Mouse (Mus musculus) embryonic stem cell, embryonic (primary cell): ENCODE data around the gene Rassf8.

Experiments
- CTCF ChIA-PET, 4 experiments: fragments of 300-600 bp in 2 of 4; fragments of 350-600 bp in 2 of 4; sonication (Branson Sonifier 250); formaldehyde crosslinking; loops; one replicate each; lab custom pipeline; 2022; ENCODE audit warnings: inconsistent platforms in 2 of 4; lab: Charles Lee
- POLR2A ChIA-PET, 4 experiments: fragments of 300-600 bp in 2 of 4; fragments of 350-600 bp in 2 of 4; sonication (Branson Sonifier 250); formaldehyde crosslinking; loops; one replicate each; lab custom pipeline; 2022; ENCODE audit warnings: antibody characterized with exemption in 4 of 4, inconsistent platforms in 1 of 4; lab: Charles Lee

Gene Rassf8

GRCm38 (mm10) chr6:145746132-145746849 lies at the start of gene Rassf8:
Rassf8 (plus strand) TSS chr6:145746748.
- ChIA-PET CTCF (interaction anchor here in 3 of 4 experiments (0.6 to 0.9 kb wide), 3 partner anchors 34 to 385 kb away, joined by 3 to 7 read pairs (median 4); no protein-coding TSS in a partner anchor), POLR2A (interaction anchor here in 3 of 4 experiments (0.6 to 1.9 kb wide), 21 partner anchors 8 to 717 kb away, joined by 3 to 15 read pairs (median 4); partner anchors contain the start of genes Bhlhe41 (in 1 of the 3), Casc1 (in 1 of the 3) and Etfrf1 (in 1 of the 3))

- CTCF ChIA-PET: interaction anchor here in 1 of 4 experiments (1.6 kb wide), 1 partner anchor 92 kb away, joined by 5 read pairs; no protein-coding TSS in a partner anchor
These were observed 45.5 kb upstream of the Rassf8 start for GRCm38 (mm10) chr6:145701021-145701540.

DNA sequence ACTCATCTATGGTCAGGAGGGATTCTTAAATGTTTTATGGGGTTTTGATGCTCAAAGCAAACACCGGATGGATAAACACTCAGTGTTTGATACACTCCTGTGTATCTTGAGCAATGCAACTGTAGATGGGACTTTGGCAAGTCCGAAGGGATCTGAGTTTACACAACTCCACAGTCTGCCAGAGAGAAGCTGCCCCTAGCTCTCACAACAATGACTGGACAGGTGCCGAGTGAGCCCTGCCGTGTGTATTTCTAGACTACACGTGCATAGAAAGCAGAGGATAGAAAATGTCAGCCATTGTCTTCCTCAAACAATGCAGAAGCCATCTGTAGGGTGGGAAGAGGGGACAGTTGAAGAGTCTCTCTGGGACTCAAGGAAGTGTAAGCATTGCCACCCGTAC lies 42.9 kb upstream of the Rassf8 start:
- CTCF ChIA-PET: interaction anchor here in 1 of 4 experiments (0.6 kb wide), 1 partner anchor 1413 kb away, joined by 3 read pairs; no protein-coding TSS in a partner anchor
- POLR2A ChIA-PET: interaction anchor here in 2 of 4 experiments (1.0 to 1.1 kb wide), 2 partner anchors 10 to 43 kb away, joined by 3 to 4 read pairs; partner anchors contain the start of gene Rassf8 (in 1 of the 2)

More at GRCm38 (mm10) chr6:145701021-145701540, 45.5 kb upstream of the Rassf8 start:
- POLR2A ChIA-PET: no interaction called here

DNA sequence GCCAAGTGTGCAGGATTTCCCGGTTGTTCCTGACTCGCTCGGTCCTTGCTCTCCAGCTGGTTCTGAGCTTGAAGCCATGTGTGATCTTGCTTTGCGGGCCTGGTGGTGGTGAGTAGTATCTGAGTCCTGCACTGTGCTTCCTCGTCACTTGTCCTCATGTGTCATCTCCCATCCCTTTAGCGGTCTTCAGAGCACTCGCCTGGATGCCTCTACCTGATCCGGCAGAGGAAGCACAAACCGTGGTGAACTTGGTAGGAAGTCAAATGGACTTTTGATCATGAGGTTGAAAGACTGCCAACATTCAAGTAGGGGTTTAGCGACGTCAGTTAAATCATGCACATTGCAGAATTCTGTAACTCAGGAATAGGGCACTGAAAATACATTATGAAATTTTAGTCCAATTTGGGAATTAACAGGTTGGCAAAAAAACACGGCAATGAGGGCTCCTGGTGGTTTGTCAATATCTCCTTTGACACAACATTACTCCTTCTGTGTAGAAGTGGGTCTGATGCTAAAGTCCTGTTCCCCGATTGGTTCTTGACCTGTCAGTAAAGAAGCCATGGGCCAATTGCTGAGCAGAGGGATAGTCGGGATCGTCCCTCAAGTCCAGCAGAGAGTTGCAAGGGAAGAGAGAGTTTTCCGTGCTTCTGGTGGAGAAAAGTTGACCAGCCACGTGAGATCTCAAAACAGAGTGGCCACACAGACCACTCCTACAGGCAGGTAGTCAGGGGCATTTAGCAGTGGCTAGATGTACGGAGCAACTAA lies 36.4 kb upstream of the Rassf8 start:
- ChIA-PET POLR2A (interaction anchor here in 1 of 4 experiments (0.6 kb wide), 1 partner anchor 415 kb away, joined by 3 read pairs; no protein-coding TSS in a partner anchor), CTCF (no interaction called here)

GRCm38 (mm10) chr6:145710797-145711196 lies 35.8 kb upstream of the Rassf8 start:
- ChIA-PET POLR2A (interaction anchor here in 1 of 4 experiments (0.6 kb wide), 1 partner anchor 348 kb away, joined by 4 read pairs; no protein-coding TSS in a partner anchor), CTCF (no interaction called here)

GRCm38 (mm10) chr6:145711320-145711719 lies 35.2 kb upstream of the Rassf8 start:
- ChIA-PET POLR2A (interaction anchor here in 1 of 4 experiments (0.6 kb wide), 1 partner anchor 348 kb away, joined by 4 read pairs; no protein-coding TSS in a partner anchor), CTCF (no interaction called here)

DNA sequence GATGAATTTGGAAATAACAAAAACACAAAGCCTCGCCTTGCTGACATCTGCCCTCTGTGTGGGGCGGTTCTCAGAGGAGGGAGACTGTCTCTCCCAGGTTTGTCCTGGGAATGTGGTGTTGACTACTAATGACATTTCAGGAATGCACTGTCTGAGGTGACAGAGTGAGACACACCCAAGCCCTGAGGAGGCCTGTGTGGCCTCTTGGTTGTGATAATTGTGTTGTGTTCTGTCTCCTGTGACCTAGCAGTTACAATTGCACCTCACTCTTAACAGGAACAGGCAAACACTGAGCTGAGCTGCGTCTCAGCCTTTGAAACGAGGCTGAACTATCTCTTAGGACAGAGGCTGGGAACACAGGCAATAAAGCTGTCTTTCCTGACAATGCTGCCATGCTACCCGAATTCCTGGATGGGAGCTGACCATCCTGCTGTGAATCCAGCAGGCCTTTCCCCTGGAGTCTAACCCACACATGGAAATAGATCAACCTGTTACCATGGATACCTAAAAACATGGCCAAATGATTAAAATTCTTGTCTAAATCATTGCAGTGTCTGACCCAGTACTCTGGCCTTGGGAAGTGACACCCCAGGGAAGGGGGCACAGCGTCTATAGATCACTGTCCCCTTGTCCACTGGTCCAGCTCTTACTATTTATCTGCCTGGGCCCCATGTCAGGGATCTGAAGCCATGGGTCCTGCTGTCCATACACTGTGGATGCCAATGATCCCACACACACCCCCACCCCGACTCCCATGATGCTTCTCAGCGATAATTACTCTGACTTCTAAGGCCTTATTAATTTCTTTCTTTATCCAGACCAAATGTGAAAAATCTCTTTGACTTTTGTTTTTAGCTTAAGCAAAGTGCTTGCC lies 33.1 kb upstream of the Rassf8 start:
- CTCF ChIA-PET: interaction anchor here in 1 of 4 experiments (0.5 kb wide), 1 partner anchor 167 kb away, joined by 4 read pairs; no protein-coding TSS in a partner anchor
- POLR2A ChIA-PET: interaction anchor here in 2 of 4 experiments (0.5 to 1.5 kb wide), 6 partner anchors 9 to 273 kb away, joined by 3 to 6 read pairs (median 4); no protein-coding TSS in a partner anchor

- ChIA-PET POLR2A (interaction anchor here in 1 of 4 experiments (1.1 to 1.5 kb wide), 4 partner anchors 10 to 33 kb away, joined by 3 to 6 read pairs (median 3); no protein-coding TSS in a partner anchor), CTCF (no interaction called here)
These were observed 32.4 kb upstream of the Rassf8 start for GRCm38 (mm10) chr6:145714131-145714530.

GRCm38 (mm10) chr6:145722596-145722995 lies 24.0 kb upstream of the Rassf8 start:
- ChIA-PET CTCF (no interaction called here), POLR2A (interaction anchor here in 1 of 4 experiments (0.6 kb wide), 1 partner anchor 97 kb away, joined by 5 read pairs; no protein-coding TSS in a partner anchor)

DNA sequence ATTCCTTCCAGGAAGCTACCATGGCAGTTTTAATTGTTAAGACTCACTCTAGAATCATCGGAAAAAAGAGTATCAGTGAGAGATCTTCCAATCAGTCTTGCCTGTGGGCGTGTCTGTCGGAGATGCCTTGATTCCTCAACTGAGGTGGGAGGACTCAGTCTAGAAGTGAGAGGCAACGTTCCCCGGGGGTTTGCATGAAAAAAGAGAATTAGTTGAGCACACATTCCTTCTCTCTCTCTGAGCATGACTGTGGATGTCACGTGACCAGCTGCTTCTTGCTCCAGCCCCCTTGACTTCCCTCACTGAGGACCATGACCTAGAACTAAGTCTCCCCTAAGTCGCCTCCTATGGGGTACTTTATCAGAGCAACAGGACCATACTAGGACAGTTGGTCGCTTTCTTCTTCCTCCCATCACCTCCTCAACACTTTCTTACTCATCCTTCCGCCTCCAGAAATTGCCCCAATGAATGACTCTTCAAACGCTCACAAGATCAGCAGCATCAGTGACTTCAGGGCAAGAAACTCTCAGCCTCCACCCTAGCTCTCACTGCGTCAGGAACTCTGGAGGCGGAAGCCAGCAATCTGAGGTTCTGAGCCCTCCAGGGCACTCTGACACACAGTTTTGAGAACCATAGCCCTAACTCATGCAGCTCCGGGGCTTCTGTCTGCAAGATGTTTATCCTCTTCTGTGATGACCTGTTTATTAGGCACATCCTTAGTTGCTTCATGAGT lies 23.3 kb upstream of the Rassf8 start:
- ChIA-PET POLR2A (interaction anchor here in 1 of 4 experiments (0.6 to 1.0 kb wide), 2 partner anchors 23 to 98 kb away, joined by 4 to 5 read pairs; no protein-coding TSS in a partner anchor), CTCF (no interaction called here)

- ChIA-PET POLR2A (interaction anchor here in 2 of 4 experiments (1.4 to 1.7 kb wide), 2 partner anchors 12 to 21 kb away, joined by 6 to 9 read pairs; partner anchors contain the start of gene Rassf8 (in 1 of the 2)), CTCF (interaction anchor here in 1 of 4 experiments (0.6 kb wide), 1 partner anchor 60 kb away, joined by 3 read pairs; no protein-coding TSS in a partner anchor)
These were observed 20.7 kb upstream of the Rassf8 start for GRCm38 (mm10) chr6:145725849-145726248.

DNA sequence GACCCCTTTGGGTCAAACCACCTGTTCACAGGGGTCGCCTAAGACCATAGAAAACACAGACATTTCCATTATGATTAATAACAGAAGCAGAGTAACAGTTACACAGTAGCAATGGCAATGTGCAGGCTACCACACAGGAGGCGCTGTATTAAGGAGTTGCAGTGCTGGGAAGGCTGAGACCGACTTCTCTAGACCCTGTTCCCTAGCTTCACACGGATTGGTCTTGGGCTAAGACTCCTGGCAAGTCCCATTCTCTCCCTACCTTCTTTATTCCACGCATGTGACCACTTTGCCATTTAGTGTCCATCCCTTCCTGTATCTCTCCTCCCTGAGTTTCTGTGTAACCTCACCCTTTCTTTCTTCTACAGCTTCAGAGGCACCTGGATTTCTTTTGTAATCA lies 19.6 kb upstream of the Rassf8 start:
- ChIA-PET CTCF (interaction anchor here in 3 of 4 experiments (0.6 to 1.1 kb wide), 5 partner anchors 11 to 865 kb away, joined by 3 read pairs; no protein-coding TSS in a partner anchor), POLR2A (interaction anchor here in 2 of 4 experiments (1.4 to 1.7 kb wide), 3 partner anchors 13 to 20 kb away, joined by 4 to 9 read pairs (median 6); partner anchors contain the start of gene Rassf8 (in 2 of the 2))

DNA sequence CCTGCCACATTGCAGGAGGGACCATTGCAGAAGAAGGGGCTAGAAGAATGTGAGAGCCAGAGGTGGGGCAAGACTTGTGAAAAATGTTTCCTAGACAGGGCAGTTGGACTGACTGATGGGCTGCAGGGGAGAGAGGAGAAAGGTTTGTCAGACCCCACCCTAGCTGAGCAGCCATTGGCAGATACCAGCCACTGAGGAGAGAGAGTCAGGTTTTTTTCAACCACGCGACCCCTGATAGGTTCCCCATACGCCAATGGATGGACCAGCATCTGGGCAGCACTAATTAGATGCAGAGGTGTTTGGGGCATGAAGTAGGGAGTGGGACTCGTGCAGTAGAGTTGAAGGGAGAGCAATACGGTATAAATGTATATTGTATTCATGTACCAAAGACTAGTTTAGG lies 13.7 kb upstream of the Rassf8 start:
- CTCF ChIA-PET: no interaction called here

DNA sequence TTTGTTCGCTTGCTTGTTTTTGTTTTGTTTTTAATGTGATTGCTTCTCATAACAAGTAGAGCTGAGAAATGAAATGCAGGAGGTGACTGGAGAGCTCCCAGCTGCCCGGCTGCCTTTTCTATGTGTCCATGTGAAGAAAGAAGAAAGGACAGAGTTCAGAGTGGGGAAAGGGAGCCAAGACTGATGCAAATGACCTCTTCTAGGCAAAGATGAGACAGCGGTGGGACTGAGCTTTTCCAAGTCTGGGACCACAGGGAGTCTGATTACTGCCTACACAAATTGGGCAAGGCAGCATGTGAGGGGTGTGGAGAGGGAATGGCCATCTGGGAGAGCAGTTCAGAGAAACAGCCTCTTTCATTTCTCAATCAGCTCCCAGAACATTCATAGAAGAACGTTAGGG lies 13.3 kb upstream of the Rassf8 start:
- POLR2A ChIA-PET: interaction anchor here in 1 of 4 experiments (1.1 kb wide), 1 partner anchor 9 kb away, joined by 3 read pairs; no protein-coding TSS in a partner anchor
- CTCF ChIA-PET: no interaction called here

More for the DNA sequence above, 13.7 kb upstream of the Rassf8 start:
- POLR2A ChIA-PET: interaction anchor here in 1 of 4 experiments (1.1 kb wide), 1 partner anchor 8 kb away, joined by 3 read pairs; no protein-coding TSS in a partner anchor

DNA sequence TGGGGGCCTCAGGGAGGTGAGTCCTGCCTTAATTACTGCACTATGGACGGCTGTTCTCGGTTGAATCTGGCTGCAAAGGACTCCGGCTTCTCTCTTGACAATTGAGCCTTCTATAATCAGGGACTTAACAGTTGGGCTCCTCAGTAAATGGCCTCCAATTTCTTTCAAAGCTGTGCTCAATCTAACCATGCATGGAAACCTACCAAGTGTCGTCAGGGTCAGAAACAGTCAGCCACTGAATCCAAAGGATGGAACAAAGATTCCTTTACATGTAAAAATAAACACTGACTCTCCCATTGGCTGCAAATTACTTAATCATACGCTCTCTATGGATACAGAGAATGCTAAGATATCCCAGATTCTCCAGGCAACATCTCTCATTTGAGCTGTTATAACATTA lies 12.6 kb upstream of the Rassf8 start:
- ChIA-PET POLR2A (interaction anchor here in 1 of 4 experiments (1.1 kb wide), 1 partner anchor 9 kb away, joined by 3 read pairs; no protein-coding TSS in a partner anchor), CTCF (no interaction called here)

DNA sequence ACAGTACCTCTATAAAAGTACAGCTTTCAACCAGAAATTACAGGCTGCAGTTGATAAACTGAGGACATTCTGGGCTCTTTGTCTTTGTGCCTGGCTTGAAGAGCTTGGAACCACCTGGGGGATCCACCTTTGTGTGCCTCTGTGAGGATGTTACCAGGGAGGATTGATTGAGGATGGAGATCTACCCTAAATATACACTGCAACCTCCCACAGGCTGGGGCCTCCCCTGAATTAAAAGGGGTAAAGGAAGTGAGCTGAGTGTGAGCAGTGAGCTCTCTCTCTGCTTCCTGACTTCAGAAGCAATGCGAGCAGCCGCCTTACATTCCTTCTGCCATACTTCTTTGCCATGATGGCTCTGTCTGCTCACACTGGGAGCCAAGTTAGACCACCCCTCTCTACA lies 10.4 kb upstream of the Rassf8 start:
- CTCF ChIA-PET: interaction anchor here in 1 of 4 experiments (0.6 kb wide), 2 partner anchors 269 to 1381 kb away, joined by 5 read pairs; no protein-coding TSS in a partner anchor
- POLR2A ChIA-PET: interaction anchor here in 1 of 4 experiments (1.2 kb wide), 1 partner anchor 9 kb away, joined by 3 read pairs; no protein-coding TSS in a partner anchor
